Mouse (Mus musculus): ENCODE data around the gene Dtx3.

Gene Dtx3

GRCm38 (mm10) chr10:127186451-127186850 lies 9.1 kb downstream of the Dtx3 start:
- DNase-seq (ENCODE audit: low spot score in 2 of 2) = no peak

- no peak for DNase-seq (ENCODE audit: low spot score in 2 of 2)
Measured at GRCm38 (mm10) chr10:127185506-127185905, 10.0 kb downstream of the Dtx3 start.

DNA sequence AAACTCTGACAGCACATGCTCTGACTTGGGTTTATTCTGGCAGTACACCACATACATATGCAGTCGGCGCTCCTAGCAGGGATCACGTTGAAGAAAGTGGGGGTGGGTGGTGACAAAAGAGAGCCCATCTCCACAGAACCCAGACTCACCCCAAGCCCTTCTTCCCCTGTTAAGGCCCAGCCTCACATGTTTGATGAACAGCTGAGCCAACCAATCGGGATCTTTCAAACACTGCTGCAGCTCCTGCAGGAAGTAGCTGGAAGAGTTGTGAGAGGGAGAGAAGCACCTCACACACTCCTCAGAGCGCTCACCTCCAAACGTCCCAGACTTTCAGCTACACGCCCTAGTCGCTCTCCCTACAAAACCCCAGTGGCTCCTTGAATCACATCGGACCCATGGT lies 10.4 kb downstream of the Dtx3 start:
- DNase-seq (ENCODE audit: low spot score in 2 of 2) = no peak

DNA sequence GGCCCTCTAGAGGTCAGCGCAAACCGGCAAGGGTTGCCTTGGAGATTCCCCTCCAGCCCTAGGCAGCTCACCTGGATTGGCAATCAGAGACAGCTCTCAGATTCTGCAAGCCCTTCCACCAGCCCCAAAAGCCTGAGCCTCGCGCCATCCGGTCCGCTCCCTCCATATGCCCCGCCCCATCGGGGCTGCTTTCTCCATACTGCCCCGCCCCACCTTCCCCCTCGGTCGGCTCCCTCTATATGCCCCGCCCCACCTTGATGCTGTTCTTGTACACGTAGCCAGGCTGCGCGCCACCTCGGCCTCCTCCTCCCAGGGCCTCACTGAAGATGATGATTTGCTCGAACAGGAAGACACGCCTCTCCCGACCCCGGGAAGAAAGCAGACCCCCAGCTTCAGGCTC lies 11.8 kb downstream of the Dtx3 start:
- no peak for DNase-seq (ENCODE audit: low spot score in 2 of 2)

DNA sequence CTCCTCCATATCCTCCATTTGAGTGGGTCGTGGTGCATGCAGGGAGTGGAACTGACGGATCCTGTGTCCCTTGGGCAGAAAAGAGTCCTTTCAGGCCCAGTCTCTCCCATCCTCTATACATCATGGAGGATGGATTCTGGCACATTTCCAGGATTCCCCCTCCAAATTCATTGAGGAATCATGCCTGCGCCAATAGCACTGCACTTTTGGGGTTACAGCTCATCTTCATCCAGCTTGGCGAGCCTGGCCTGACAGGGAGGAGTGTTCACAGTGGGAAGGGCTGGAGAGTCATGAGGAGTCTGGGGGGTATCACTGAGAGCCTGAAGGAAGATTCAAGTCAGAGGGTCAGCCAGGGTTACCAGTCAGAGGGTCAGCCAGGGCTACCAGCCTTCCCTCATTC lies 12.9 kb downstream of the Dtx3 start:
- no peak for DNase-seq (ENCODE audit: low spot score in 2 of 2)

DNA sequence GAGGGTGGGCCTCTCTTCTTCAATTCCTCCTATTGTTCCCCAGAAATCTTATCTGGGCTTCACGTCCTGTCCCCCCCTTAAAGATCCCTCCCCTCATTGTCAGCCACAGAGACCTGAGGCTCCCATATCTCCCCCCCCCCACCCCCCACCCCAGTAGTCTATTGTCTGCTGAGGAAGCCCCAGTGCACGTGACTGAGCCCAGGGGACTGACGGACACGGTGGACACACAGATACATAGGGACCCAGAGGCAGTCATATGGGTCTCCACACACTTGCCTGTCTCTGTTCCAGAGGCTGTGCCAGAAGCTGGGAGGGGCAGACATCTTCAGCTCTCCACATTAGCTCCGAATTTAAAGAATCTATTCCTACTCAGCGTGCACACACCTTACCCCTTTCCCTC lies 14.0 kb downstream of the Dtx3 start:
- no peak for DNase-seq (ENCODE audit: low spot score in 2 of 2)

GRCm38 (mm10) chr10:127180695-127181047 lies 14.9 kb downstream of the Dtx3 start:
- DNase-seq (ENCODE audit: low spot score in 2 of 2) = no peak

- DNase-seq (ENCODE audit: low spot score in 2 of 2) = peak in 1 of 2 experiments; percentile 40
Measured at GRCm38 (mm10) chr10:127179871-127180694, 15.4 kb downstream of the Dtx3 start, which contains the start of gene Slc26a10. Gene Slc26a10 (minus strand): TSS chr10:127180645.

GRCm38 (mm10) chr10:127178286-127179027 lies 17.1 kb downstream of the Dtx3 start:
- no peak for DNase-seq (ENCODE audit: low spot score in 2 of 2)

DNA sequence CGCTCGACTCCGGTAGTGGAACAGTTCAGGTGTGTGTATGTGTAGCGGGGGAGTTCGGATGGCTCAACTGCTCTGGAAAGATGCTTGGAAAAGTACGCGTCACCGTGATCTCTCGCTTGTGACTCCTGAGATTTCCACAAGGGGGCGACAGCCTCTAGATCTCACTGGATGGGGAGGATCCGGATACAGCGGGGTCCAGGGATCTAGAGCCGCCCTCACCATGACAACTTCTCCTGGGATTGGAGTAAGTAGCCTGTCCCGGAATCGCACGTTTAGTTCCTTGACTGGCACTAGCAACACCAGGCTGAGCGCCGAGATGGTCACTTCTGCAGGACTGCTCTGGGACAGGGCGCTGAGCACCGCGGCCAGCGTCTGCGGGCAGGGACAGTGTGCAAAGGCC lies 17.8 kb downstream of the Dtx3 start:
- DNase-seq (ENCODE audit: low spot score in 2 of 2) = peak; percentile 59 to 82

DNA sequence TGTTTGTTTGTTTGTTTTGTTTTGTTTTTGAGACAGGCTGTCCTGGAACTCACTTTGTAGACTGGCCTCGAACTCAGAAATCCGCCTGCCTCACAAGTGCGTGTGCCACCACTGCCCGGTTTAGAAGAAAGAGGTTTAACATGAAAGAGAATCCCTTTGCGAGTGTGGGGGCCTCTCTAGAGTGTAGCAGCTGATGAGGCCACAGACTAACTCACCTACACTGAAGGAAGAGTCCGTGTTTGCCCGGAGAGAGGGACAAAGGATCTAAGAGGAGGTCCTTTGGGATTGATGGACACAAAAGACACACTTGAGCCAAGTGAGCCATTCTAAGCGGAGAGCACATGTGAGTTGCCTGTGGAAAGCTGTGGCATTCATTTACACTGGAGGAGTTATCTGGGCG lies 18.3 kb downstream of the Dtx3 start:
- DNase-seq (ENCODE audit: low spot score in 2 of 2) = no peak

DNA sequence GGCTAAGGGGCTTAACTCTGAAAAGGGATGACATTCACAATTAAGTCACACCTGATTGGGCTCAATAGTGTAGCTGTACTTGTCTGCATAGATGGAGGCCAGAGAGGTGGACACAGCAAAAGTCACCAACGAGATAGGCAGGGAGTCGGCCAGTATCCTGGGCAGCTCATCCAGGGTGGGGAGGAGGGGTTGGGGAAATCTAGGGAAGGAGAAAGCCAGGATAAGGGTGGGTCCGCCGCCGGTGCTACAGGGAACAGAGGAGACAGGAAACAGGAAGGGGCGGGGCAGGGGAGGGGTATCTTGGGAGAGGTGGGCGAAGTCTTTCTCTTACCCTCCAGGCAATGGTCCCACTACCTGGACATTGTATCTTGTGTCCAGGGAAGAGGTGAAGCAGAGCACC lies 18.8 kb downstream of the Dtx3 start:
- no peak for DNase-seq (ENCODE audit: low spot score in 2 of 2)

GRCm38 (mm10) chr10:127176228-127176627 lies 19.3 kb downstream of the Dtx3 start:
- no peak for DNase-seq (ENCODE audit: low spot score in 2 of 2)

DNA sequence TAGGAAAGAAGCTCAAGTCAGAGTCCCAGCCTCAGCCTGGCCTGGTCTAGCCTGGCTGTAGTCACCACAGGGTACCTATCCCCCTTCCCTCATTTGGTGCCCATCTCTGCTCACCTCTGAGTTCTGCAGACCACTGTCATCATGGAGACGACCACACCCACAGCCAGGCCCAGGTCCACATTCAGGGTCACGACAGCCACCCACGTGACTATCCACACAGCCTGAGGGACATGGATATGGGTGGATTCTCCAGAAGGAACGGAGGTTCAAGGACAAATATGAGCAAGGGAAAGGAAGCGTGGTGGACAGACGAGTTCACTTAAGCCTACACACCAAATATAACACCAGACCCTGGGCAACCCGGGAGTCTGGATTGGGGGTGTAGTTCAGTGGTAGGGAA lies 21.4 kb downstream of the Dtx3 start:
- DNase-seq (ENCODE audit: low spot score in 2 of 2) = no peak

DNA sequence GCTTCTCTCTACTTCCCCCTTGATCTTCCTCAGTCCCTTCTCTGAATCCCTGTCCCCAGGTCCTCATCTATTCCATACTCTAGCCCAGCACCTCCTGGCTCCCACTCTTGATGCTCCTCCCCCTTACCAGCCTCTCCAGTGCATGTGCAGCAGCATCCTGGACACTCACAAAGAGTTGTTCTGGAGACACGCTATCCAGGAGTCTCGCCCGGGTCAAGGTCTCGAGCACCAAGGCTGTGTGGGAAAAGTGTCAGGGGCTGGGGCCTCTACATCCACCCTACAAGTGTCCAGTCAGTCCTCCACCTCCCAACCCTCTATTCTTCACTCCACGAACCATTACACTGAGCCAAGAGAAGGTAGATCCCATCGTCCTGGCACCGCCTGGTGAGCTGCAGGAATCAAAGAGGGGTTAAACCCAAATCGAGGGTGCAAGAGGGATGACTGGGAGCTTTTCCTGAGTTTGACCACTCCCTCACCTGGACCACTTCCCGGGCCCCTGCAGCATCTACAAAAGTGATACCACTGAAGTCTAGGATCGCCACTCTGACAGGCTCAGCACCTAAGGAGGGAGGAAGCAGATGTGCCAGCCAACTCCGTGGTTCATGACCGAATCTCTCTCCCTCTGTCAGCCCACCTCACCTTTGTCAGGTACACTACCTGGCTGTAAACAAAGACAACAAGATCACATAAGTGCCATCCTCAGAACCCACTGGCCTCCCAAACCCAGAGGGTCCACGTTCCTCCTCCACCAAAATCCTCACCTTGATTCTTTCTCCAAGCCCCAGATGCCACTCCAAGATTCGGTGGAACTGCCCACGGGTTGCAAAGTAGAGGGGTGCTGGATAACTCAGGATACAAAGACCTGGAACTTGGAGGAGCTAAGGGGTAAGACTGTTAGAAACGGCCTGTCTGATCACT lies 22.1 kb downstream of the Dtx3 start:
- no peak for DNase-seq (ENCODE audit: low spot score in 2 of 2)

- no peak for DNase-seq (ENCODE audit: low spot score in 2 of 2)
Measured at GRCm38 (mm10) chr10:127171631-127172200, 23.8 kb downstream of the Dtx3 start.

DNA sequence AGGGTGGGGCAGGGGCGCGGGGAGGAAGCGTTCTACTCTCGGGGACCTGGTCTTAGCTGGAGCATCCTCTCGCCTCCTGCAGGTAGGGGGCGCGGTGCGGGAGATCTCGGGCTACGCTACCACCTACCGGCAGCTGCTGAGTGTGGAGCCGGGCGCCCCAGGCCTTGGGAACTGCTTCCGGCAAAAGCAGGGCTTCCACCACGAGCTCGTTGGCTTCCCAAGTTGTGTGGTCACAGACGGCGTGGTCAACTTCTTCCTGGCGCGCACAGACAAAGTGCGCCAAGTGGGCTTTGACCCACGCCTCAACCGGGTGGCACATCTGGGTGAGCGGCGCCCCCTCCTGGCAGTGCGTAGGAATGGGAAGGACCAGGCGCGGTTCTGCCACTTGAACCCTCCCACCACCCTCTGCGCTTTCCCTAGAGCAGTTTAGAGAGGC lies 24.7 kb downstream of the Dtx3 start:
- peak; percentile 37 to 69 for DNase-seq (ENCODE audit: low spot score in 2 of 2)

- no peak for DNase-seq (ENCODE audit: low spot score in 2 of 2)
Measured at GRCm38 (mm10) chr10:127170002-127170401, 25.5 kb downstream of the Dtx3 start.

- no peak for DNase-seq (ENCODE audit: low spot score in 2 of 2)
Measured at GRCm38 (mm10) chr10:127167614-127168192, 27.8 kb downstream of the Dtx3 start.

- DNase-seq (ENCODE audit: low spot score in 2 of 2) = no peak
Measured at GRCm38 (mm10) chr10:127166771-127167613, 28.5 kb downstream of the Dtx3 start.

DNA sequence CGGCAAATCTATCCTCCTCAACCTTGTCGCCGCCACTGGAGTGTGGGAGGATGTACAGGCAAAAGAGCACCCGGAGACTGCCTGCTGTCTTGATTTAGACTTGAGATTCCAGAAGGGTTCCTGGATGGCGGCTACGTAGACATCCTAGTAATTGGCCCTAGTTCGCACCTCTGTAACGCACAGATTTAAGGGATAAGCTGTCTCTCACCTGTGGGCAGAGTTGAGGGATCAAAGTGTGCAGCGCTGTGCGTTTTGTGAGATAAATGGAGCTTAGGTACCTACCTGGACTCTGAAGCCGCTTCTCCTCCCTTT lies 29.2 kb downstream of the Dtx3 start:
- no peak for DNase-seq (ENCODE audit: low spot score in 2 of 2)

Data from cerebellum, postnatal 4 days (tissue).